Mouse (Mus musculus): ENCODE measurements at regions not wholly inside any gene's neighbourhood (a gene's known extent, or its start where the extent isn't known, plus 50 kb on each side); places are given as distances from the start of the nearest gene placed in this dataset.

- no peak for TF ChIP-seq CTCF (IDR thresholded peaks at IDR 0.05; ENCODE audit: low read depth)
- no peak overlapping the region for H3K27ac ChIP-seq (ENCODE audit: low read depth, low read length)
- no peaks in the 10 kb centered on the region for H3K9me3 ChIP-seq (ENCODE audit: control insufficient read depth)
- no peaks in the 10 kb centered on the region for H3K27me3 ChIP-seq (replicated peaks; ENCODE audit: control insufficient read depth, insufficient read depth, low read length)
- no peak overlapping the region for H3K4me3 ChIP-seq (ENCODE audit: low read depth, low read length)
- WGBS, result 75% methylated on average over 1 of the region's 1 CpGs
- H3K4me1 ChIP-seq (replicated peaks; ENCODE audit: control insufficient read depth, insufficient read depth, low read length), result no peaks in the 10 kb centered on the region
- no peaks in the 10 kb centered on the region for H3K36me3 ChIP-seq (ENCODE audit: control insufficient read depth, insufficient read depth)
- no peak for ATAC-seq
- no peak overlapping the region for H3K9ac ChIP-seq (ENCODE audit: low read depth, low read length)
- no peak overlapping the region for H3K4me2 ChIP-seq (replicated peaks; ENCODE audit: low read depth)
Measured at GRCm38 (mm10) chr8:17782650-17783049, 1195.4 kb downstream of the Defb40 start.

DNA sequence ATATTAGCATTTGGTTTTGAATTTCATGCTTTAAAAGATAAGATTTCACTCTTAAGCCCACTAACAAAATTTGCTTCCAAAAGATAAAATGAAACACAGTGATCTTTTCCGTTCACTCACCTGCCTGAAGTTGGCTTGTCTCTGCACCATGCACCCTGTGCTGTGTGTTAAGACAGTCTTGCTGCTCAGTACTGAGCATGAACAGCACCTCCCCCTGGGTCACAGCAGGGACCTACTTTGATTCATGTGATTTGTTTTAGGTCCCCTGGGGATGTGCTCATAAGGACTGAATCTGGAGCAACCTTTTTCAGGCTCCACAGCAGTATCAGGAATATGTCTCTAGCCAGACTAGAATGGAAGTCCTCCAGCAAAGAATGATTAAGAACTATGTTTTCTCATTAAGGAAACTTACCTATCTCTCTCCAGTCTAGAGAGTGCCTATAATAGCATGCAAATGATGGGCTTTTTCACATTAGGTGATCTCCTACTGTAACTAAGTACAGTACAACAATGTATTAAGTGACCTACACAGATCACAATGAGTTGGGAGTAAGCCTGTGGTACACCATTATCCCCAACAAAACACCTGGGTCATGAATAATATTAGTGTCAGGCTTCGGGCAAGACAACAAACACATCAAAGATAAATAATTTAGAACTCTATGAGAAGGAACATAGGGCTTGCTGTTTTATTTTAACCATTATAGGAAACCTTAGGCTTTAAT lies 1196.3 kb downstream of the Defb40 start:
- H3K27me3 ChIP-seq (replicated peaks; ENCODE audit: control insufficient read depth, insufficient read depth, low read length), result no peaks in the 10 kb centered on the region

GRCm38 (mm10) chr8:17775411-17775810 lies 1202.6 kb downstream of the Defb40 start:
- no peaks in the 10 kb centered on the region for H3K36me3 ChIP-seq (ENCODE audit: control insufficient read depth, insufficient read depth)
- H3K27ac ChIP-seq (ENCODE audit: low read depth, low read length), result no peak overlapping the region
- no peaks in the 10 kb centered on the region for H3K9me3 ChIP-seq (ENCODE audit: control insufficient read depth)
- 50% methylated on average over 3 of the region's 3 CpGs for WGBS
- no peaks in the 10 kb centered on the region for H3K4me1 ChIP-seq (replicated peaks; ENCODE audit: control insufficient read depth, insufficient read depth, low read length)
- H3K4me3 ChIP-seq (ENCODE audit: low read depth, low read length), result no peak overlapping the region
- ATAC-seq, result no peak
- no peak overlapping the region for H3K4me2 ChIP-seq (replicated peaks; ENCODE audit: low read depth)
- no peaks in the 10 kb centered on the region for H3K27me3 ChIP-seq (replicated peaks; ENCODE audit: control insufficient read depth, insufficient read depth, low read length)
- no peak overlapping the region for H3K9ac ChIP-seq (ENCODE audit: low read depth, low read length)
- no peak for TF ChIP-seq CTCF (IDR thresholded peaks at IDR 0.05; ENCODE audit: low read depth)

More for the DNA sequence above, 1196.3 kb downstream of the Defb40 start:
- no peak for TF ChIP-seq CTCF (IDR thresholded peaks at IDR 0.05; ENCODE audit: low read depth)
- no peaks in the 10 kb centered on the region for H3K9me3 ChIP-seq (ENCODE audit: control insufficient read depth)
- H3K4me2 ChIP-seq (replicated peaks; ENCODE audit: low read depth), result no peak overlapping the region
- no peak overlapping the region for H3K9ac ChIP-seq (ENCODE audit: low read depth, low read length)
- no peak overlapping the region for H3K4me3 ChIP-seq (ENCODE audit: low read depth, low read length)
- H3K4me1 ChIP-seq (replicated peaks; ENCODE audit: control insufficient read depth, insufficient read depth, low read length), result no peaks in the 10 kb centered on the region
- H3K36me3 ChIP-seq (ENCODE audit: control insufficient read depth, insufficient read depth), result no peaks in the 10 kb centered on the region
- no peak overlapping the region for H3K27ac ChIP-seq (ENCODE audit: low read depth, low read length)
- 80% methylated on average over 2 of the region's 2 CpGs for WGBS
- ATAC-seq, result no peak

- 80% methylated on average over 1 of the region's 1 CpGs for WGBS
- Histone ChIP-seq H3K4me2 (replicated peaks; ENCODE audit: low read depth) (no peak overlapping the region), H3K27me3 (replicated peaks; ENCODE audit: control insufficient read depth, insufficient read depth, low read length) (no peaks in the 10 kb centered on the region), H3K9ac (ENCODE audit: low read depth, low read length) (no peak overlapping the region), H3K27ac (ENCODE audit: low read depth, low read length) (no peak overlapping the region), H3K4me1 (replicated peaks; ENCODE audit: control insufficient read depth, insufficient read depth, low read length) (no peaks in the 10 kb centered on the region), H3K36me3 (ENCODE audit: control insufficient read depth, insufficient read depth) (no peaks in the 10 kb centered on the region), H3K4me3 (ENCODE audit: low read depth, low read length) (no peak overlapping the region), H3K9me3 (ENCODE audit: control insufficient read depth) (no peaks in the 10 kb centered on the region)
- no peak for ATAC-seq
- TF ChIP-seq CTCF (IDR thresholded peaks at IDR 0.05; ENCODE audit: low read depth), result no peak
Measured at GRCm38 (mm10) chr8:17773311-17773710, 1204.7 kb downstream of the Defb40 start.

GRCm38 (mm10) chr8:17767441-17768007 lies 1210.5 kb downstream of the Defb40 start:
- Histone ChIP-seq H3K4me3 (ENCODE audit: low read depth, low read length) (no peak overlapping the region), H3K9ac (ENCODE audit: low read depth, low read length) (no peak overlapping the region), H3K27ac (ENCODE audit: low read depth, low read length) (no peak overlapping the region), H3K9me3 (ENCODE audit: control insufficient read depth) (no peaks in the 10 kb centered on the region), H3K27me3 (replicated peaks; ENCODE audit: control insufficient read depth, insufficient read depth, low read length) (no peaks in the 10 kb centered on the region), H3K4me2 (replicated peaks; ENCODE audit: low read depth) (no peak overlapping the region), H3K4me1 (replicated peaks; ENCODE audit: control insufficient read depth, insufficient read depth, low read length) (no peaks in the 10 kb centered on the region), H3K36me3 (ENCODE audit: control insufficient read depth, insufficient read depth) (no peaks in the 10 kb centered on the region)
- no peak for ATAC-seq
- 80% methylated on average over 5 of the region's 5 CpGs for WGBS
- TF ChIP-seq CTCF (IDR thresholded peaks at IDR 0.05; ENCODE audit: low read depth), result no peak

DNA sequence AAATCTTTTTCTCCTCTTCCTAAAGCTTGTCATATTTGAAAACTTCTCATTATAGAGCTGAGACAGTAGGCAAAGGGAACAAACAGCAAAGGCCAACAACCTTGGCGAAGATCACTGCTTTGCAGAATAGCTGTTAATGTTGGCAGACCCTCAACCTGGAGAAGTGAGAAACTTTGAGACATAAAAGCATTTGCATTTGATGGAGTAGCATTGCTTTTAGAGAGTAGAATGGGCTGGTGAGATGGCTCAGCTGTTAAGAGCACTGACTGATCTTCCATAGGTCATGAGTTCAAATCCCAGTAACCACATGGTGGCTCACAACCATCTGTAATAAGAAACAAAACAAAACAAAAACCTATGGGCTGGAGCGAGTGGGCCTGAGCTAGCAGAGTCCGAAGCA lies 1253.4 kb downstream of the Defb40 start:
- Histone ChIP-seq H3K27ac (ENCODE audit: low read depth, low read length) (no peak overlapping the region), H3K9me3 (ENCODE audit: control insufficient read depth) (no peaks in the 10 kb centered on the region), H3K4me2 (replicated peaks; ENCODE audit: low read depth) (no peak overlapping the region), H3K4me3 (ENCODE audit: low read depth, low read length) (no peak overlapping the region), H3K36me3 (ENCODE audit: control insufficient read depth, insufficient read depth) (no peaks in the 10 kb centered on the region), H3K27me3 (replicated peaks; ENCODE audit: control insufficient read depth, insufficient read depth, low read length) (no peaks in the 10 kb centered on the region), H3K9ac (ENCODE audit: low read depth, low read length) (no peak overlapping the region), H3K4me1 (replicated peaks; ENCODE audit: control insufficient read depth, insufficient read depth, low read length) (no peaks in the 10 kb centered on the region)
- WGBS, result 88% methylated on average over 3 of the region's 3 CpGs
- ATAC-seq, result no peak
- no peak for TF ChIP-seq CTCF (IDR thresholded peaks at IDR 0.05; ENCODE audit: low read depth)
